Mouse (Mus musculus) hindbrain, postnatal 0 days (tissue): Measurements from ENCODE around the gene Tbc1d22a. TPM values are rescaled to one million over a fixed set of nuclear protein-coding genes. Genes with fewer than 3 reads are reported as not detected.

Source experiments
- ATAC-seq: fragments of 200-750 bp; cut with Nextera tagmentation; 2 replicates; pipeline ENCODE4 v1.8.0; 2017; ENCODE audit warnings: mild to moderate bottlenecking, moderate TSS enrichment, moderate library complexity
- DNase-seq: peaks from one replicate; pipeline ENCODE4 v3.0.0-alpha.2; 2015; ENCODE audit warnings: low spot score
- H3K27ac ChIP-seq: fragments of 300-500 bp; sonication (generic); 2 replicates; pipeline ENCODE4 v1.5.1; 2014; ENCODE audit warnings: mild to moderate bottlenecking
- H3K27me3 ChIP-seq: fragments of 300-500 bp; sonication (generic); 2 replicates; pipeline ENCODE4 v1.6.1; 2014; ENCODE audit warnings: low read length, mixed read lengths; ENCODE audit not compliant: insufficient read depth
- H3K36me3 ChIP-seq: fragments of 300-500 bp; sonication (generic); 2 replicates; pipeline ENCODE4 v1.6.1; 2014; ENCODE audit warnings: low read length, mixed read lengths; ENCODE audit not compliant: insufficient read depth
- H3K4me1 ChIP-seq: fragments of 300-500 bp; sonication (generic); 2 replicates; pipeline ENCODE4 v1.6.1; 2014; ENCODE audit warnings: antibody characterized with exemption, low read length, mixed read lengths; ENCODE audit not compliant: insufficient read depth
- H3K4me2 ChIP-seq: fragments of 300-500 bp; sonication (generic); 2 replicates; pipeline ENCODE4 v1.6.1; 2014; ENCODE audit warnings: low read depth, mild to moderate bottlenecking, low read length, moderate library complexity, mixed read lengths
- H3K4me3 ChIP-seq: fragments of 300-500 bp; sonication (generic); 2 replicates; pipeline ENCODE4 v1.5.1; 2014; ENCODE audit warnings: low read length
- H3K9ac ChIP-seq: fragments of 300-500 bp; sonication (generic); replicated peaks from 2 replicates; pipeline ENCODE4 v1.6.1; 2014; ENCODE audit warnings: mild to moderate bottlenecking, low read length, moderate library complexity, mixed read lengths
- H3K9me3 ChIP-seq: fragments of 300-500 bp; sonication (generic); 2 replicates; pipeline ENCODE4 v1.6.1; 2016; ENCODE audit warnings: low read length, mixed read lengths
- CTCF ChIP-seq: IDR thresholded peaks from 2 replicates; pipeline ENCODE4 v1.5.1; 2016; ENCODE audit warnings: antibody characterized with exemption, control low read depth, low read depth
- WGBS: fragments of 180-500 bp; shearing (Covaris S2); extraction: QIAGEN DNeasy Blood & Tissue Kit; methylation state at CpG from one replicate; pipeline ENCODE4 v1.1.7; 2014; 5-methylcytosine and 5-hydroxymethylcytosine counted together
- polyA plus RNA-seq: library from polyadenylated mRNA; unstranded; fragments of >200 nt; fragmentation: Nextera tagmentation; extraction: Ambion mirVana; gene quantifications from 2 replicates; pipeline ENCODE4 v1.2.1, GENCODE M21; 2015
- total RNA-seq: library from RNA; depleted of rRNA; stranded (reverse); fragments of >200 nt; gene quantifications from 2 replicates; pipeline ENCODE4 v1.2.3, GENCODE M21; 2014

The Tbc1d22a gene
- total and polyA plus RNA-seq, 2 experiments from 2014 or later, result 13.6 to 26.2 TPM

DNA sequence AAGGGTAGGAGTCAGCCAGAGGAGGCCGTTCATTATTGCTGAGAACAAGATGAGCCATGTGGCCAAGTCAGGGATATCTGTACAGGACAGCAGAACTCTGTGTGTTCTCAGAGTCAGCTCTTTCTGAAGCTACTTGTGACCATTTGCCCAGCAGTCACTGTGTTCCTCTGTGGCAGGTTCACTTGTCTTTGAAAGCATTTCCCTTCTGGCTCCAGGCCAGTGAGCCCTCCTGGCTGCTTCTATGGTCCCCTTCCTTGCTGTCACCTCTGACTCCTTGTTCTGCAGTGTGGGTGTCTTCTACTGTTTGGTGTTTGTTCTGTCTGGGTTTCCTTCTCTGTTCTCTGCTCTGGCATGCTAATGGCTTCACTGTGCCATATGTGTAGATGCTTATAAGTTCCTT, 121.5 kb downstream of the Tbc1d22a start:
- H3K4me1 ChIP-seq, result peaks cover 9% of the 10 kb centered on the region
- no peak for ATAC-seq
- H3K4me3 ChIP-seq, result no peak overlapping the region
- H3K9me3 ChIP-seq, result no peaks in the 10 kb centered on the region
- H3K9ac ChIP-seq, result no peak overlapping the region
- no peak for DNase-seq
- no peak for TF ChIP-seq CTCF
- no peaks in the 10 kb centered on the region for H3K36me3 ChIP-seq
- H3K4me2 ChIP-seq, result no peak overlapping the region
- 71% methylated on average over 1 of the region's 1 CpGs for WGBS
- H3K27ac ChIP-seq, result no peak overlapping the region
- H3K27me3 ChIP-seq, result no peaks in the 10 kb centered on the region

DNA sequence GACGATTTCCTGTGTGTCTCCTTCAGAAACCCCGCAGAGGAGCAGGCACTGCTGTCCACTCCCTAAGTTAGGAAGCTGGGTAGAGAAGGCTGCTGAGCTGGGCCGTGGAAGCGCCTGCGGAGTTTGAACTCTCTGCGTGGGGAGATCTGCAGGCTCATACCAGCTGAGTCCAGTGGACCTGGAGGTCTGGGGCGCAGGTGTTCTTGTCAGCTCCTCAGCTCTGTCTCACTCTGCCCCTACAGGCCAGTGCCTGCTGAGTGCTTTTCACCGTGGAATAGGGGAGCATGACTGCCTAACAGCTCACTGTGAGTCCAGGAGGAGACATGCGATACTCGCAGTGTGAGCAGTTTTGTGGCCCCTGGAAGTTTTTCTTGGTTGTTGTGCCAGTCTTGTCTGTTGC, 123.5 kb downstream of the Tbc1d22a start:
- Histone ChIP-seq H3K27me3 (no peaks in the 10 kb centered on the region), H3K9me3 (no peaks in the 10 kb centered on the region), H3K36me3 (no peaks in the 10 kb centered on the region), H3K4me3 (no peak overlapping the region), H3K4me1 (no peaks in the 10 kb centered on the region), H3K9ac (no peak overlapping the region), H3K4me2 (no peak overlapping the region), H3K27ac (no peak overlapping the region)
- DNase-seq, result no peak
- peak; percentile 52 for TF ChIP-seq CTCF
- WGBS, result 73% methylated on average over 10 of the region's 10 CpGs
- ATAC-seq, result no peak

DNA sequence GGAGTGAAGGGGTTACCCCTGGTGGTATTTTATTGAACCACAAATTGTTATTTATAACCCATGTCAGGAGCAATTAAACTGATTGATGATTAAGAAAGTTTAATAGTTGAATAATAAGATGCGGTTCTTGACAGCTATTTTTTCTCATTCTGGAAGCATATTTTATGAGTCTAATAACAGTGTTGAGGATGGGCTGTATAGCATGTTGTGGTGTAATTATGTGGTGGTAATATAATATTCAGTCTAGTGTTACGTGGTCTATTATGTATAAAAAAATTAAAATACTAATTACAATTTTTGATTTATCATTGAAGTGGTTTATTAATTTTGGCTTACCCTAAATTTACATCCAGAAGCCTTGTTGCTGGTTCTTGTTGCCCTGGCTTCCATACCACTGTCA, 125.5 kb downstream of the Tbc1d22a start:
- ATAC-seq (no peak), DNase-seq (no peak)
- H3K9me3 ChIP-seq, result no peaks in the 10 kb centered on the region
- no peak overlapping the region for H3K4me3 ChIP-seq
- H3K4me2 ChIP-seq, result no peak overlapping the region
- H3K27ac ChIP-seq, result no peak overlapping the region
- H3K4me1 ChIP-seq, result no peaks in the 10 kb centered on the region
- no peak for TF ChIP-seq CTCF
- WGBS, result 80% methylated on average over 2 of the region's 2 CpGs
- H3K27me3 ChIP-seq, result no peaks in the 10 kb centered on the region
- no peaks in the 10 kb centered on the region for H3K36me3 ChIP-seq
- H3K9ac ChIP-seq, result no peak overlapping the region

DNA sequence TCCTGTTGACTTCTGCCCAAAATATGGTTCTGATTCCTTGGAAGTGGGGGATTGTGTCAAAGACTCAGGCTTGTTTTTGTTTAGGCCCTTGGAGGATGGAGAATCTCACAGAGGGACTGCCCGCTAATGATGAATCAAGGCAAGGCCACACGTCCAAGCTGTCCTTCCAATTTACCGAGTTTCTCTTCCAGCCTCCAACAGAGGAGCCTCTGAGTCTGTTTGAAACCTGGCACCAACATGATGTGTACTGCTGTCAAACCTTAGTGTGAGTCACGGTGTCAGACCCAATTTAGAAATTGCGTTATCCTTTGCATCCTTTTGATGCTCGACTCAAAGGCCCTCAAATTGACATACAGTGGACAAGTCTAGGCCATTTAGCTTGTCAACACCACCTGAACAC, 126.5 kb downstream of the Tbc1d22a start:
- Histone ChIP-seq H3K36me3 (no peaks in the 10 kb centered on the region), H3K4me2 (no peak overlapping the region), H3K9ac (no peak overlapping the region), H3K4me1 (peaks cover 6% of the 10 kb centered on the region; the same call in 1 of the 2 replicates), H3K27me3 (no peaks in the 10 kb centered on the region), H3K9me3 (no peaks in the 10 kb centered on the region), H3K27ac (no peak overlapping the region), H3K4me3 (no peak overlapping the region)
- DNase-seq, result no peak
- no peak for ATAC-seq
- WGBS, result 69% methylated on average over 6 of the region's 6 CpGs
- no peak for TF ChIP-seq CTCF

DNA sequence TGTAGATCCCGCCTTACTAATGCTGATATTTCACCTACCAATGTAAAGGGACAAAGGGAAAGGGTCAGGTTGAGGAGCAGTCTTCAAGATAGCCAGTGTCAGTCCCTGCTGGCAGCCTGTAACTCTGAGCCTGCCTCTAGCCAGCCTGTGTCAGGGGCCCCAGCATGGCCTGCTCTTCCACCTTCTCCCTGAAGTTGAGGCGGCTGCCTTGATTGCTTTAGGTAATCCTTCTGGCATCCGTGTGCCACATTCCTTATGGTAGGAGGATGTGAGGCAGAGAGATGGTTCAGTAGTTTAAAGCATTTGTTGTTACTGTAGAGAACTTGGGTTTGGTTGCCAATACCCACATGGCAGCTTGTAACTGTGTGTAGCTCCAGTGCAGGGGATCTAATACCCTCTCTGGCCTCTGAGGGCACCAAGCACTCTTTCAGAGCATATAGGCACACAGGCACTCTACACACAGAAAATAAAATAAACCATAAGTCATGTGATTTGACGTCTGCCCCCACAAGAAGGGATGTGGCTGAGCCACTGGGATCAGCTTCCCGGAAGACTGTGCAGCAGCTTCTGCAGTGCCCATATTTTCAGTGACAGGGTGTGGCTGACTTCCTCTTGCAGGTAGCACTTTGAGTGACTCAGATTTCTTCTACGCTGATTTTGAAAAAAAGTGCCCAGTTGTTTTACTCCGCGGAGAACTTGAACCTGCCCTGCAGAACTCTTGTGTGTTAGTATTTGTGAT, 128.5 kb downstream of the Tbc1d22a start:
- Histone ChIP-seq H3K27ac (no peak overlapping the region), H3K4me1 (peaks cover 8% of the 10 kb centered on the region; the same call in 1 of the 2 replicates), H3K4me2 (no peak overlapping the region), H3K9me3 (no peaks in the 10 kb centered on the region), H3K9ac (no peak overlapping the region), H3K36me3 (no peaks in the 10 kb centered on the region), H3K4me3 (no peak overlapping the region), H3K27me3 (no peaks in the 10 kb centered on the region)
- no peak for TF ChIP-seq CTCF
- DNase-seq (no peak), ATAC-seq (no peak)
- whole genome bisulfite sequencing, result 90% methylated on average over 8 of the region's 8 CpGs

DNA sequence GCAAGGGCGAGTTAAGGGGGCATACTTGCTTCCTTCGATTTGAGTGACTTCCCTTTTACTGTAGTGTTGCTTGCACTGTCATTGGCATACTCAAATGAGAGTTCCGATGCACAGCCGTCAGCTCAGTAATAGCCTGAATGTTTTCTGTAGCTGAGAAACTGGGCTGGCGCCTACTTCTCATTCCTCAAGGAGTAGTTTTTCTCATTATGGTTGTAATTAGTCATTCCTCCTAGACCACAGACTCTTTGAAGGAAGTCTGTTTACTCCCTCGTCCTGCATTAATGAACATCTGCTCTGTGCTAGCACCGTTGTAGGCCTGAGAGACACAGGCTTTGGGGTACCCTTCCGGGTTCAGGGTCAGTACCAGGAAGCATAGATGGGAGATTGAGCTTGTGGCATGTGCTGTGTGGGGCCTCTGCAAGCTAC, 130.7 kb downstream of the Tbc1d22a start:
- no peaks in the 10 kb centered on the region for H3K36me3 ChIP-seq
- H3K9me3 ChIP-seq, result no peaks in the 10 kb centered on the region
- no peak overlapping the region for H3K4me3 ChIP-seq
- no peak overlapping the region; the same call in 1 of the 2 replicates for H3K27ac ChIP-seq
- peaks cover 8% of the 10 kb centered on the region; the same call in 1 of the 2 replicates for H3K4me1 ChIP-seq
- DNase-seq (no peak), ATAC-seq (0 out of 2 replicates have a peak, but pooled peaks have one; percentile 35)
- 44% methylated on average over 8 of the region's 8 CpGs for WGBS
- no peak for TF ChIP-seq CTCF
- H3K4me2 ChIP-seq, result no peak overlapping the region
- H3K9ac ChIP-seq, result no peak overlapping the region
- no peaks in the 10 kb centered on the region for H3K27me3 ChIP-seq

DNA sequence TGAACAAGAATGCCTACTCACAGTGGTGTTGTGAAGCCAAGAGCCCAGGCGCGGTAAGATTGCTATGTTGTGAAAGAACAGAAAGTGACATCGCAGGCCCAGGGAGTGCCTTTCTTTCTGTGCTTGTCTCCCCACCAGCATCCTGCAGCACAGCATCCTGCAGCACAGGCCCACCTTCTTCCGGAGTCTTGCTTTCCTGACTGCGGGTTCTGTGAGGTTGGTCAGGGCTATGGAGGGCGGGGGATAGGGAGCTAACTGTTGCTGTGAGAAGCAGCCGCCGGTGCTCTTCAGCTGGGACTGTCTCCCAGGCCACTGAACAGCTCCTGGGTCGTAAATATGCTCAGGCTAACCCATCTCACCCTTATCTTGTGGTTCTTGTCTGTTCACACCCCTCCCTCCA, 131.6 kb downstream of the Tbc1d22a start:
- no peak overlapping the region for H3K9ac ChIP-seq
- H3K27ac ChIP-seq, result peak overlapping the region; percentile 16; the same call in 1 of the 2 replicates
- DNase-seq (no peak), ATAC-seq (no peak)
- peaks cover 8% of the 10 kb centered on the region; the same call in 1 of the 2 replicates for H3K4me1 ChIP-seq
- no peak overlapping the region for H3K4me2 ChIP-seq
- H3K4me3 ChIP-seq, result no peak overlapping the region
- 56% methylated on average over 9 of the region's 9 CpGs for WGBS
- no peaks in the 10 kb centered on the region for H3K36me3 ChIP-seq
- H3K9me3 ChIP-seq, result no peaks in the 10 kb centered on the region
- no peaks in the 10 kb centered on the region for H3K27me3 ChIP-seq
- no peak for TF ChIP-seq CTCF
